Mouse (Mus musculus): ENCODE measurements around the gene Spata31d1d.

The Spata31d1d gene

DNA sequence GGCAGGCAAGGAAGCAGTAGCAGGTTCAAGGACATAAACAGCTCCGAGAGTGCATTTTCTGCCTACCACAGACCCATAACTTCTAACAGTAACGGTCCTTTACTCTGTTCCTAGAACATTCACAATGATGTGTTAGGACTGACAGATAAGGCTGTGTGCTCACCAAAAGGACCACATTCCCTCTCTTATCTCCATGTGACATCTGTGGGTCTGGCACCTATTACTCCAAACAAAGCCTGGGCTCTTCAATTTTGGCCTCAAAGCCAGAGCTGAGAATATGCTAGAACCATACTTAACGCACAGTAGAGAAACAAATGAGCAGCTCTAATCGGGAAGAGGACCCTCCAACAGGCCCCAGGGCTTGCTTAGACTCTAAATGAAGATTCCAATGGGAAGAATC, 51.6 kb downstream of the Spata31d1d start:
- DNase-seq (ENCODE audit: low read depth, low spot score), result no peak

DNA sequence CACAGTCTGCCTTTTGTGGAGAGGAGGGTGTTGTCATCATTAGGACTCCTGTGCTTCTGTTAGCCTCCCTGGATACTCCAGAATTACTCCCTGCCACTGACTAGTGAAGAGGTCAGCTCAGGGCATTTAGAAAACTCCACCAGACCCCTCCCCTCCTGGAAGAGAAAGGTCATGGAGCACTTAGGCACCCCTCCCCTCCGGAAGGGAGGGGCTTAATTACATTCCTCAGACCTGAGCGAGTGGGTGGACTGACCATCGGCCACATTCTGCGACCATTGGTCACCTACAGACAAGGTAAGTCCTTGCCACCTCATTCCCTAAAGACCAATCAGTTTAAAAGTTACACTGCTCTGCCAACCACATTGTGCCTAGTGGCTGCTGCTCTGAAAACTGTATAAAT, 52.2 kb downstream of the Spata31d1d start:
- no peak for DNase-seq (ENCODE audit: low read depth, low spot score)

DNA sequence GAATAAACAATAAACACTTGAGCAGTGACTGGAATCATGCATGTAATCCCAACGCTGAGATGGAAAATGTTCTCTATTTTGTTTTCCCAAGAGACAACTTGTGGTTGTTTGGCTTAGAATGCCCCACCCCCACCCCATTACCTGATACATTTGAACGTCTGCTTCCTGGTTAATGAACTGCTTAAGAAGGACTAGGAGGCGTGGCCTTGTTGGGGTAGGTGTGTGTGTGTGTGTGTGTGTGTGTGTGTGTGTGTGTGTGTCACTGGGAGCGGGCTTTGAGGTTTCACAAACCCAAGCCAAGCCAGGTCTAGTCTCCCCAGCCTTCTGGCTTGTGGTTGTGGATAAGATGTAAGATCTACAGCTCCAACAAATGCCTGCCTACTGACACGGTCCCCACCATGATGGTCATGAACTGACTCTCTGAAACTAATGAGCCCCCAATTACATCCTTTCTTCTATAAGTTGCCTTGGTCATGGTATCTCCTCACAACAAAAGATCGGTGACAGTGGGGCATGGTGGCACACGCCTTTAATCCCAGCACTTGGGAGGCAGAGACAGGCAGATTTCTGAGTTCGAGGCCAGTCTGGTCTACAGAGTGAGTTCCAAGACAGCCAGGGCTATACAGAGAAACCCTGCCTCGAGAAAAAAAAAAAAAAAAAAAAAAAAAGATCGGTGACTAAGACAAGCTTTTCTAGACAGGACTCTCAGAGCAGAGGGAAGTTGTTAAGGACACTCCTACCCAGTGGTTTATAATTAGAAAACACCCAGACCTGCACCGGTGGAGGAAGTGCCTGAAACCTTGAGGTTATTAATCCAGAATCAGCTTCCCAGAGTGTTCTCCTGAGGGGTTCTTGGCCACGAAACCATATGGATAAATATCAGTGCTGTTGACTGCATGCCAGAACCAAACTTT, 55.0 kb downstream of the Spata31d1d start:
- no peak for DNase-seq (ENCODE audit: low read depth, low spot score)
